Mouse (Mus musculus): ENCODE measurements around the gene Rbm42. TPM values are rescaled to one million over a fixed set of nuclear protein-coding genes. Genes with fewer than 3 reads are reported as not detected.

The Rbm42 gene
- polyA plus RNA-seq, 1 experiment from 2014 or later = 134 TPM

- Histone ChIP-seq H3K4me2 (ENCODE audit: low read depth) (no peak overlapping the region), H3K27ac (ENCODE audit: low read depth, low read length) (no peak overlapping the region), H3K36me3 (ENCODE audit: control insufficient read depth, insufficient read depth, low read length) (no peaks in the 10 kb centered on the region), H3K4me3 (ENCODE audit: low read depth, low read length) (no peak overlapping the region), H3K4me1 (ENCODE audit: control insufficient read depth, insufficient read depth, low read length) (no peaks in the 10 kb centered on the region), H3K27me3 (ENCODE audit: control insufficient read depth, insufficient read depth, low read length) (no peaks in the 10 kb centered on the region), H3K9ac (ENCODE audit: low read length) (no peak overlapping the region), H3K9me3 (ENCODE audit: control insufficient read depth, low read length) (no peaks in the 10 kb centered on the region)
- ATAC-seq (ENCODE audit: insufficient read depth, low FRiP score, low TSS enrichment) (no peak), DNase-seq (ENCODE audit: low spot score) (no peak)
- WGBS = 47% methylated on average over 3 of the region's 3 CpGs
Observed at GRCm38 (mm10) chr7:30669229-30669628, 19.1 kb upstream of the Rbm42 start.

GRCm38 (mm10) chr7:30665321-30665720 is 15.2 kb upstream of the Rbm42 start:
- no peaks in the 10 kb centered on the region for H3K27me3 ChIP-seq (ENCODE audit: control insufficient read depth, insufficient read depth, low read length)
- 0 out of 2 replicates have a peak, but pooled peaks have one; percentile 46 for ATAC-seq (ENCODE audit: insufficient read depth, low FRiP score, low TSS enrichment)
- H3K9ac ChIP-seq (ENCODE audit: low read length) = peak overlapping the region; percentile 55
- no peaks in the 10 kb centered on the region for H3K9me3 ChIP-seq (ENCODE audit: control insufficient read depth, low read length)
- peak overlapping the region; percentile 55 for H3K4me3 ChIP-seq (ENCODE audit: low read depth, low read length)
- no peaks in the 10 kb centered on the region for H3K36me3 ChIP-seq (ENCODE audit: control insufficient read depth, insufficient read depth, low read length)
- WGBS = 7% methylated on average over 11 of the region's 11 CpGs
- no peak for DNase-seq (ENCODE audit: low spot score)
- peak overlapping the region; percentile 85 for H3K4me2 ChIP-seq (ENCODE audit: low read depth)
- no peaks in the 10 kb centered on the region for H3K4me1 ChIP-seq (ENCODE audit: control insufficient read depth, insufficient read depth, low read length)
- H3K27ac ChIP-seq (ENCODE audit: low read depth, low read length) = no peak overlapping the region

GRCm38 (mm10) chr7:30664529-30665200 is 14.5 kb upstream of the Rbm42 start, which contains the start of gene Haus5:
Gene Haus5 (minus strand): TSS chr7:30664994.
- ATAC-seq (ENCODE audit: insufficient read depth, low FRiP score, low TSS enrichment) (peak; percentile 90), DNase-seq (ENCODE audit: low spot score) (peak; percentile 94)
- no peaks in the 10 kb centered on the region for H3K36me3 ChIP-seq (ENCODE audit: control insufficient read depth, insufficient read depth, low read length)
- H3K27me3 ChIP-seq (ENCODE audit: control insufficient read depth, insufficient read depth, low read length) = no peaks in the 10 kb centered on the region
- peak within 1 kb of the TSS; percentile 55 for H3K4me3 ChIP-seq (ENCODE audit: low read depth, low read length)
- no peak within 1 kb of the TSS for H3K27ac ChIP-seq (ENCODE audit: low read depth, low read length)
- peak within 1 kb of the TSS; percentile 55 for H3K9ac ChIP-seq (ENCODE audit: low read length)
- H3K4me2 ChIP-seq (ENCODE audit: low read depth) = peak within 1 kb of the TSS; percentile 85
- H3K9me3 ChIP-seq (ENCODE audit: control insufficient read depth, low read length) = no peaks in the 10 kb centered on the region
- no peaks in the 10 kb centered on the region for H3K4me1 ChIP-seq (ENCODE audit: control insufficient read depth, insufficient read depth, low read length)
- under 1% methylated on average over 34 of the region's 34 CpGs for WGBS

GRCm38 (mm10) chr7:30639083-30639482 is 11.0 kb downstream of the Rbm42 start:
- Histone ChIP-seq H3K4me2 (ENCODE audit: low read depth) (no peak overlapping the region), H3K4me3 (ENCODE audit: low read depth, low read length) (no peak overlapping the region), H3K27ac (ENCODE audit: low read depth, low read length) (no peak overlapping the region), H3K4me1 (ENCODE audit: control insufficient read depth, insufficient read depth, low read length) (no peaks in the 10 kb centered on the region), H3K9me3 (ENCODE audit: control insufficient read depth, low read length) (no peaks in the 10 kb centered on the region), H3K27me3 (ENCODE audit: control insufficient read depth, insufficient read depth, low read length) (peaks cover 24% of the 10 kb centered on the region), H3K36me3 (ENCODE audit: control insufficient read depth, insufficient read depth, low read length) (peaks cover 7% of the 10 kb centered on the region; the same call in 1 of the 2 replicates), H3K9ac (ENCODE audit: low read length) (no peak overlapping the region)
- WGBS = 22% methylated on average over 4 of the region's 4 CpGs
- no peak for ATAC-seq (ENCODE audit: insufficient read depth, low FRiP score, low TSS enrichment)
- no peak for DNase-seq (ENCODE audit: low spot score)

GRCm38 (mm10) chr7:30636395-30636794 is 13.7 kb downstream of the Rbm42 start:
- Histone ChIP-seq H3K4me3 (ENCODE audit: low read depth, low read length) (no peak overlapping the region), H3K36me3 (ENCODE audit: control insufficient read depth, insufficient read depth, low read length) (peaks cover 4% of the 10 kb centered on the region; the same call in 1 of the 2 replicates), H3K4me2 (ENCODE audit: low read depth) (no peak overlapping the region), H3K27ac (ENCODE audit: low read depth, low read length) (no peak overlapping the region), H3K27me3 (ENCODE audit: control insufficient read depth, insufficient read depth, low read length) (peaks cover 47% of the 10 kb centered on the region), H3K9ac (ENCODE audit: low read length) (no peak overlapping the region), H3K4me1 (ENCODE audit: control insufficient read depth, insufficient read depth, low read length) (no peaks in the 10 kb centered on the region), H3K9me3 (ENCODE audit: control insufficient read depth, low read length) (no peaks in the 10 kb centered on the region)
- ATAC-seq (ENCODE audit: insufficient read depth, low FRiP score, low TSS enrichment) (no peak), DNase-seq (ENCODE audit: low spot score) (no peak)
- WGBS = 26% methylated on average over 11 of the region's 11 CpGs

GRCm38 (mm10) chr7:30635752-30636151 is 14.4 kb downstream of the Rbm42 start, which contains the start of gene Etv2:
Gene Etv2 (minus strand): TSS chr7:30635852.
- 3% methylated on average over 5 of the region's 5 CpGs for WGBS
- peak within 1 kb of the TSS; percentile 13; the same call in 1 of the 2 replicates for H3K4me3 ChIP-seq (ENCODE audit: low read depth, low read length)
- no peaks in the 10 kb centered on the region for H3K4me1 ChIP-seq (ENCODE audit: control insufficient read depth, insufficient read depth, low read length)
- no peak within 1 kb of the TSS for H3K27ac ChIP-seq (ENCODE audit: low read depth, low read length)
- peak within 1 kb of the TSS; percentile 20; the same call in 1 of the 2 replicates for H3K4me2 ChIP-seq (ENCODE audit: low read depth)
- DNase-seq (ENCODE audit: low spot score) = no peak
- peaks cover 4% of the 10 kb centered on the region; the same call in 1 of the 2 replicates for H3K36me3 ChIP-seq (ENCODE audit: control insufficient read depth, insufficient read depth, low read length)
- H3K9me3 ChIP-seq (ENCODE audit: control insufficient read depth, low read length) = no peaks in the 10 kb centered on the region
- ATAC-seq (ENCODE audit: insufficient read depth, low FRiP score, low TSS enrichment) = no peak
- H3K9ac ChIP-seq (ENCODE audit: low read length) = no peak within 1 kb of the TSS; the same call in 1 of the 2 replicates
- peaks cover 47% of the 10 kb centered on the region for H3K27me3 ChIP-seq (ENCODE audit: control insufficient read depth, insufficient read depth, low read length)

GRCm38 (mm10) chr7:30634621-30635020 is 15.5 kb downstream of the Rbm42 start:
- Histone ChIP-seq H3K9me3 (ENCODE audit: control insufficient read depth, low read length) (no peaks in the 10 kb centered on the region), H3K9ac (ENCODE audit: low read length) (no peak overlapping the region), H3K27me3 (ENCODE audit: control insufficient read depth, insufficient read depth, low read length) (peaks cover 47% of the 10 kb centered on the region), H3K27ac (ENCODE audit: low read depth, low read length) (no peak overlapping the region), H3K4me1 (ENCODE audit: control insufficient read depth, insufficient read depth, low read length) (no peaks in the 10 kb centered on the region), H3K4me2 (ENCODE audit: low read depth) (peak overlapping the region; percentile 20; the same call in 1 of the 2 replicates), H3K4me3 (ENCODE audit: low read depth, low read length) (peak overlapping the region; percentile 13; the same call in 1 of the 2 replicates), H3K36me3 (ENCODE audit: control insufficient read depth, insufficient read depth, low read length) (no peaks in the 10 kb centered on the region)
- 1% methylated on average over 20 of the region's 20 CpGs for WGBS
- DNase-seq (ENCODE audit: low spot score) = peak; percentile 76
- ATAC-seq (ENCODE audit: insufficient read depth, low FRiP score, low TSS enrichment) = 0 out of 2 replicates have a peak, but pooled peaks have one; percentile 23

GRCm38 (mm10) chr7:30633762-30634412 is 16.2 kb downstream of the Rbm42 start:
- H3K4me2 ChIP-seq (ENCODE audit: low read depth) = no peak overlapping the region
- no peaks in the 10 kb centered on the region for H3K9me3 ChIP-seq (ENCODE audit: control insufficient read depth, low read length)
- no peaks in the 10 kb centered on the region for H3K4me1 ChIP-seq (ENCODE audit: control insufficient read depth, insufficient read depth, low read length)
- no peak overlapping the region for H3K4me3 ChIP-seq (ENCODE audit: low read depth, low read length)
- H3K9ac ChIP-seq (ENCODE audit: low read length) = no peak overlapping the region
- peaks cover 47% of the 10 kb centered on the region for H3K27me3 ChIP-seq (ENCODE audit: control insufficient read depth, insufficient read depth, low read length)
- DNase-seq (ENCODE audit: low spot score) (no peak), ATAC-seq (ENCODE audit: insufficient read depth, low FRiP score, low TSS enrichment) (no peak)
- WGBS = 3% methylated on average over 27 of the region's 27 CpGs
- H3K27ac ChIP-seq (ENCODE audit: low read depth, low read length) = no peak overlapping the region
- H3K36me3 ChIP-seq (ENCODE audit: control insufficient read depth, insufficient read depth, low read length) = no peaks in the 10 kb centered on the region
